Mouse (Mus musculus): Measurements from ENCODE around the gene Optc. TPM values are rescaled to one million over a fixed set of nuclear protein-coding genes. Genes with fewer than 3 reads are reported as not detected.

Gene Optc
- total RNA-seq, 2 experiments from 2014 or later = not detected

- ATAC-seq (ENCODE audit: poor library complexity, severe bottlenecking) = no peak
Observed at GRCm38 (mm10) chr1:133920401-133920800, 12.6 kb upstream of the Optc start.

DNA sequence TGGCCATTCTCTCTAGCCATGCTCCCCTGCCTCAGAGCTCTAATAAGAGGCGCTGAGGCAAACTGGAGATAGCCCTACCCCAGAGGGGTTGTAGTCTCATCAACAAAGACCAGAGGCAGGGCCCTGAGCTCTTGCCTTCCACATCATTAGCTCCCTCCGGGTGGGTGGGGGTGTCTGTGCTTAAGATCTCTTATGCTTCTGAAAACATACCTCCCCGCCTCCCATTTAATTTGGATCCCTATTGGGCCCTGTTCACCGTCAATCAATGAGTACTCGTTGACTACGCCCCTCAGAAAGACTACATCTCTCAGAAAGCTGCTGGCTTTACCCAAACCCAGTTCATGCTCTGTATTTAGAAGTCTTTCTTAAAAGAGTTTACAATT, 10.3 kb upstream of the Optc start:
- ATAC-seq (ENCODE audit: poor library complexity, severe bottlenecking) = no peak

GRCm38 (mm10) chr1:133917456-133918087, 9.8 kb upstream of the Optc start:
- no peak for ATAC-seq (ENCODE audit: poor library complexity, severe bottlenecking)

GRCm38 (mm10) chr1:133915723-133916355, 8.0 kb upstream of the Optc start:
- ATAC-seq (ENCODE audit: poor library complexity, severe bottlenecking) = no peak

GRCm38 (mm10) chr1:133915115-133915514, 7.3 kb upstream of the Optc start:
- no peak for ATAC-seq (ENCODE audit: poor library complexity, severe bottlenecking)

DNA sequence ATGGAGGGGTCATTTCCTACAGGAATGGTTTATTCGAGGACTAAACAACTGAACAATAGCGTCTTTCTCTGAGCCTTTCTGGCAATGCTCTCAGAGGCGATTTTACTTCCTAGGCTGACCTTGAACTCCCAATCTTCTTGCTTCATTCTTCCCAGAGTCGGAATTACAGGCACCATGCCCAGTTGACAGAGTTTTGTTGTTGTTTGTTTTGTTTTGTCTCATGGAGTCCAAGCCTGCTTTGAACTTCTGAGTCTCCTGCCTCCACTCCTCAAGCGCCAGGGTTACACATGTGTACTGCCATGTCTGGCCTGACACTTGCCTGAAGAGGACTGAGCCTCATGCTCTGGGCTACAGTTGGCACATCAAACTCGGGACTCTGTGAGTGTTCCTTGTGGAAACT, 5.2 kb upstream of the Optc start:
- ATAC-seq (ENCODE audit: poor library complexity, severe bottlenecking) = no peak

DNA sequence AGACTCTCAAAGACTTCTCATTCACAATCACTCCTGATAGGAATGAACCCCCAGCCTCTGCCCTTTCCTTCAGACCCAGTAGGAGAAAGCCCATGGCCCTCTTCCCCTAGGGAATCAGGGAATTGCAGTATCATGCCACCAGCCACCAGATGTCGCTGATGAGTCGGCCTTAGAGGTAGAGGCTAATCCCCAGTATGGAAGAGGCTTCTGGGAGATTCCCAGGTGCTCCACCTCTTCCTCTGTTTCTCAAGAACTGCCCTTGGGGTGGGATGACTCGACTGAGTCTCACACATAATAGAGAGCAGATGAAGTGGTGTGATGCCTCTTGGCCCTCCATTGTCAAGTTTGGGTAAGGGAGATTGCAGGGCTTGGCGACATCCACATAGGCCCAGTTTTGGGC, 3.7 kb upstream of the Optc start:
- peak; percentile 63 for ATAC-seq (ENCODE audit: poor library complexity, severe bottlenecking)

- no peak for ATAC-seq (ENCODE audit: poor library complexity, severe bottlenecking)
Observed at GRCm38 (mm10) chr1:133911008-133911407, 3.2 kb upstream of the Optc start.

DNA sequence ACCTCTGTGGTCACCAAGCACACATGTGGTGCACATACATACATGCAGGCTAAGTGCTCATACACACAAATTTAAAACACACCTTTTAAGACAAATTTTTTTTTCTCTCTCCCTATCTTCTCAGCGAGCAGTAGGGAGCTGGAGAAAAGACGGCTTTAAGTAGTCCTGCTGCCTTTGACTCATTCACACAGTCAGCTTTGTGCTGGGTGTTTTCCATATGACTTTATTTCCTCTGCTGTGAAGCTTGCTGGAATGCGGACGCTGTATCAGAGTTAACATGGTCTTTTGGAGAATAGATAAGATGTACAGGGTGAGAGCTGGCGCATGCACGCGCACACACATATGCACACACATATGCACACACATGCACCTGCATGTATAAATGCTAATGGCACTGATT, 2.3 kb upstream of the Optc start:
- no peak for ATAC-seq (ENCODE audit: poor library complexity, severe bottlenecking)

DNA sequence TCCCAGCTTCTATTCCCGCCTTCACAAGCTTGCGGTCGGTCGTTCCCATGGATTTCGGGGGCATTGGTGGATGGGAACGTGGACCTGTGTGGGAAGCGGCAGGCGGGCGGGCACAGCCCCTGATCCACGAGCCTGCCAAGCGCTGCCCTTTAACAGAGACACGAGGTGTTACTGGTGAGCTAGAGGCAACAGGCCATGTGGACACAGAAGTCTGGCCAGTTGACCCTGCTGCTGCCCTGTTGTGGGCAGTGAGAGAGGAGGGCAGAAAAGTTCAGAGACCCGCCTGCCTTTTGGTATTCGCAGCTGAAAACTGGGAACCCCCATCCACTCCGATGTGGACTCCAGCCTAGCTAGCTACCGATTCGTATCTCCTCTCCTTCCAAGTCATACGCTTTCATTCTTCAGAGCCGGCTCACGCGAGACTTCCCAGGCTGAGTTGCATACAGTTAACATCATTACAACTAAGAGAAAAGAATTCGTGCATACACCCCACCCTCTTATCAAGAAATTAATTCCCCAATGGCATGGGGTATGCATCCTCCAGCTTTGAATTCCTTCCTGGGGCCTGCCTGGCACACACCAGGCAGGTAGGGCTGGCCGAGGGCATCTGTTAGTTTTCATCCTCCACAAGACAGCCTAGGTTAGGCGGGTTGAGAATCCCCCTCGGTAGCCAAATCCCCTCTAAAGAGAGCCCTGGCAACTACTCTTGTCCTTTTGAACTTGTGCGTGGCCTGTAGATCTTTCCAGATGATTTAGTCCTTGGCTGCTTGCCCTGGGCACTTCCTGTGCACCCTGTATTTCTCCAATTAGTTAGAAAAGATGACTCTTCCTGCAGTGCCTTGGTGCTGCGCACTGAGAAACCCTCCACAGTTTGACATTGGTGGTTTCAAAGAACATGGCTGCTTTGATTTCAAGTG, 1.1 kb upstream of the Optc start:
- no peak for ATAC-seq (ENCODE audit: poor library complexity, severe bottlenecking)

DNA sequence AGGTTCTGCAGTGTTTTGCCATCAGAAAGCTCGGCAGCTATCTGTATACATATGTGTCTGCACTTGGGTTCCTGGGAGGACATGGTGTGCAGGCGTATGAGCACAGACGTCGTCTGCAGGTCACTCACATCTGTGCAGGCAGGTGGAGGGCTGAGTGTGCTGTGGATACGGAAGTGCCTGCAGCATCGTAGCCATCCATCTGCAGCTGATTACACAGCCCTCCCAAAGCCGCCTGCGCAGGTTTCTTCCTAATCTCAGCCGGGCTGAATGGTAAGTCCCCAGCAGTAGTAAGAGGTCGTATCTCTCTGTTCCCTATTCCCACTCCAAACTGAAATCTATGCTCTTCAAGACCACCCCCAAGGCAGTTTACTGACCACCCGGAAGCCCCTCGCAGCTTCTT, 1.4 kb downstream of the Optc start:
- no peak for ATAC-seq (ENCODE audit: poor library complexity, severe bottlenecking)

DNA sequence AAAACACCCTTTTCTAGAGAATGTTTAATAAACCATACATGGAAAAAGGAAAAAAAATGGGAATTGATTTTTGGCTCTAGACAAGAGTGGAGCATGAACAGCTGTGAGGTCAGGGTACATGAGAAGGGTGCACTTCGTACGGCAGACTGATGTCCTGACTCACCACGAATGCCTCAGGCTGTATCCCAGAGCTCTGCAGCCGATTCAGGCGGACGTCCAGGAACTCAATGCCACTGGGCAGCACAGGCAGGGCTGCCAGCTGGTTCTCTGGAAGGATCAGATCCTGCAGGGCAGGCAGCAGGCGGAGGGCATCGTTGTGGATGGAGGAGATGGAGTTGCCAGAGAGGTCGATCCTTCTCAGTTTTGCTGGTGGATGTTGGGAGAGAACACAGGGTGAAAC, 7.0 kb downstream of the Optc start:
- ATAC-seq (ENCODE audit: poor library complexity, severe bottlenecking) = no peak

DNA sequence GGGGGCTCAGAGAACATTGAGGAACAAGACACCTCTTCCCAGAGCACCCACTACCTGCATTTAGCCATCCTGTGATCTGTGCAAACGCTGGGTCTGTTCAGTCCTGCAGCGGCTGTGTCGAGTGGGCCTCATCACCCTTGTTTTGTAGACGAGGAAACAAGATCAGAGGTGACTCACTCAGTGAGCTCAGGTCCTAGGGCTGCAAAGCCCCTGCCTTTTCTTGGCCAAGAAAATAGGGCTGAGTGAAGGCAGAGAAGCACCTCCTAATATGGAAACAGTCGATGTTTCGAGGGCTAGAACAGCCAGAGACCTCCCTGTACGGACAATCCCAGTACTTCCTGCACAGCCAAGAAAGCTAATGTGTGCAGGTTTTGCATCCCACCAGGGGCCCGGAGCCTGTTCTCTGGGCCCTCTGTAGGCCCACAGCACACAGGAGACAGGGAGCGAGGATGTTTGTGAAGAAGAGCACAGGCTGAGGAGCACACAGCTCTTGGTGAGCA, 8.7 kb downstream of the Optc start:
- ATAC-seq (ENCODE audit: poor library complexity, severe bottlenecking) = no peak

- ATAC-seq (ENCODE audit: poor library complexity, severe bottlenecking) = no peak
Observed at GRCm38 (mm10) chr1:133897293-133897692, 10.5 kb downstream of the Optc start.

DNA sequence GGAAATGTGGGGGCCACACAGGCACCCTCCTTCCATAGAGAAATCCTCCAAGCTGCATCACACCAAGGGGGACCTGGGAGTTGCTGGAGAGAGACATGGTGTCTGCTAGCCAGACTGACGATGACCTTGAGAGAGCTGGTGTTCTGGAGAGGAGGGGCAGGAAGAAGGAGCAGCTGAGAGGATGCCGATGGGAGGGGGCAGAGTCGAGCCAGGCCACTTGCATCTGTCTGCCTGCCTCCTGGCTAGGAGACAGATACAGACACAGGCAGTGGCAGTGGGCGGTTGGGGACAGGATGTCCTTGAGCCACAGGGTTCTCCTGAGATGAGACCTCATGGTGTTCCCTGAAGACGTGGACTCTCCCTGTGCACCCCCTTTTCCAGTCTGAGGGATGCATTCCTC, 16.3 kb downstream of the Optc start:
- ATAC-seq (ENCODE audit: poor library complexity, severe bottlenecking) = no peak

GRCm38 (mm10) chr1:133889949-133890598, 17.7 kb downstream of the Optc start:
- ATAC-seq (ENCODE audit: poor library complexity, severe bottlenecking) = no peak

DNA sequence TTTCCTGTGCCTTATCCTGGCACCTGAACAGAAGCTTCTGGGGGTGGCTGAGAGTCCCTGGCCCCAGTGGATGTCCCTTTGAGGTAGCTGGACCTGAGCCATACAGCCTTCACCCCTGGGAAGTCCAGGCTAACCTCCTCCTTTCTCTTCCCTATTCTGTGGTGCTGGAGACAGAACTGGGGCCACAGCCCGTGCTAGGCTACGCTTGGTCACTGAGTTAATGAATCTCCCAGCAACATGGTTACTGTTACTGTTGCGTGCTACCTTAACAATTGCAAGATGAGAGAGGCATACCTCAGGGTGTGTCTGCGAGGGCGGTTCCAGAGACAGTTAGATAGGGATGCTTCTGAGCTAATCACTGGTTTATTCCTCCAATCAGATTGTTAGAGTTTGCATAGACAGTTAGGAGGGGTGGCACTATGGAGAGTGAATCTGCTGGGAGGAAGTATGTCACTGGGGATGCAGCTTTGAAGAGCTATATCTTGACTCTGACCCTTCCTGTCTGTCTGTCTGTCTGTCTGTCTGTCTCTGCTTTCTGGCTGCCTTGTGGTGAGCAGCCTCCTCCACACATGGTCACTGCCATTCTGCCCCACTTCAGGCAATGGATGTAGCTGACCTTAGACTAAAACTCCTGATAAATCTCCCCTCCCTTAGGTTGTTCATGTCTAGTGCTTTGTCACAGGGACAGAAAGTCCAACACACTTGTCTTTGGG, 20.1 kb downstream of the Optc start:
- peak; percentile 58 for ATAC-seq (ENCODE audit: poor library complexity, severe bottlenecking)

DNA sequence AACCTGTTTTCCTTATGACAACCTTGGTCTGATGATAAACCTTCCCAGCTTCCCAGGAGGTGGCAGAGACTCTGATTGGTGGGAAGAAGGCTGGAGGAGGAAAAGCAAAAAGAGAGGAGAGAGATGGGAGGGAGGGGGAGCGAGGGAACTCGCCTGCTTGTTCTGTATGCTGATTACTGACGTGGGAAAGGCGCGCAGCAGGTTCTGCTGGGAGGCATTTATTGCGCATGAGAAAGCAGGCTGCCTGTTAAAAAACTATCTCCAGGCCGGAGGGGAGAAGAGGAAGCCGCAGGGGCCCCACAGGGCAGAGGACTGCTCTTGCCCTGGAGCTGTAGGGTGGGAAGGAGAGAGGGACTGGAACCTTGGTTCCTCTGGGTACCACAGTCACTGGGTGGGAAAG, 20.8 kb downstream of the Optc start:
- ATAC-seq (ENCODE audit: poor library complexity, severe bottlenecking) = peak; percentile 36

DNA sequence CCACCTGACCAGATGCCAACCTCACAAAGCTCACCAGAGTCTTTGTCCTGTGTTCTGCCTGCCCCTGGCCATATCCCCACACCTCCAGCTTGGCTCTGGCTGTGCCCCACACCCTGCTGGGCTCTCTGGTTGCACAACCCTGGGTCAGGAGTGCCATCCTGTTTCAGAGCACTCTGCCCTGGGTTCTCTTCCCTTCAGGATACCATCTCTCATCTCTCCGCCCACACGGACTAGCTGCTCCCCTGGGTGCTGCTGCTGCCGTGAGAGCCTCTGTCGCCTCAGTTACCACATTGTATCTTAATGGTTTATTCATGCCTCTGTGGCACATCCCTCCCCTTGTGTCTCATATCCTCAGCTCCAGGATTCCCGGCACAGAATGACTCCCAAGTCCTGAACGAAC, 21.4 kb downstream of the Optc start:
- peak; percentile 43; the same call in 1 of the 2 replicates for ATAC-seq (ENCODE audit: poor library complexity, severe bottlenecking)

DNA sequence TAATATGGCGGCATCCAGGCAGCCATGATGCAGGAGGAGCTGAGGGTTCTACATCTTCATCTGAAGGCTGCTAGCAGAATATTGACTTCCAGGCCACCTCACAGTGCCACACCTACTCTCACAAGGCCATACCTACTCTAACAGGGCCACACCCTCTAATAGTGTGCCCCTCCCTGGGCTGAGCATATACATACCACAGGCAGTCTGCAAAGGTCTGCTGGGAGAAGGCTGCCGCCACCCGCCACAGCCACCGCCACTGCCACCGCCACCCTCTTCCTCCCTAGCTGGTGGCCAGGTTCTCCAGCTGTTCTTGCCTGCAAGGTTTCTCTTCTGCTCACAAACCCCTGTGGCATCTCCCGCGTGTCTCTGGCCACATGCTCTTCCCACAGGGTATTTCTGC, 22.0 kb downstream of the Optc start:
- peak; percentile 33; the same call in 1 of the 2 replicates for ATAC-seq (ENCODE audit: poor library complexity, severe bottlenecking)

Measured in megakaryocyte, adult 5-6 weeks (primary cell).